Mouse (Mus musculus) bone marrow macrophage, adult 2 months (primary cell): Measurements from ENCODE around the gene Cyp3a57. TPM values are rescaled to one million over a fixed set of nuclear protein-coding genes. Genes with fewer than 3 reads are reported as not detected.
"Not testable (repeated sequence)": the region's sequence is repeated elsewhere in the genome, so short reads cannot be mapped to it uniquely, and the experiment has no call there.

Source experiments
- H3K27ac ChIP-seq: 2 replicates; pipeline ENCODE4 v1.5.1; 2012; ENCODE audit warnings: low read depth, low read length; ENCODE audit not compliant: insufficient read depth
- H3K4me1 ChIP-seq: 2 replicates; pipeline ENCODE4 v1.6.1; 2012; ENCODE audit warnings: low read length; ENCODE audit not compliant: control insufficient read depth, insufficient read depth
- H3K4me3 ChIP-seq: 2 replicates; pipeline ENCODE4 v1.5.1; 2012; ENCODE audit warnings: mild to moderate bottlenecking, low read length, moderate library complexity; ENCODE audit not compliant: insufficient read depth
- CTCF ChIP-seq: IDR thresholded peaks from 2 replicates; pipeline ENCODE4 v1.5.1; 2012; ENCODE audit warnings: low read depth, mild to moderate bottlenecking, low read length, moderate library complexity
- POLR2A ChIP-seq: IDR thresholded peaks from 2 replicates; pipeline ENCODE4 v1.6.1; 2012; ENCODE audit warnings: mild to moderate bottlenecking, low read depth, low read length, borderline replicate concordance
- polyA plus RNA-seq: library from polyadenylated mRNA; stranded (reverse); fragments of >200 nt; gene quantifications from 2 replicates; pipeline ENCODE4 v1.2.4, GENCODE M21; 2012; ENCODE audit not compliant: missing spikeins, insufficient read depth, insufficient read length

Cyp3a57 gene
- polyA plus RNA-seq = not detected in 2 replicates

DNA sequence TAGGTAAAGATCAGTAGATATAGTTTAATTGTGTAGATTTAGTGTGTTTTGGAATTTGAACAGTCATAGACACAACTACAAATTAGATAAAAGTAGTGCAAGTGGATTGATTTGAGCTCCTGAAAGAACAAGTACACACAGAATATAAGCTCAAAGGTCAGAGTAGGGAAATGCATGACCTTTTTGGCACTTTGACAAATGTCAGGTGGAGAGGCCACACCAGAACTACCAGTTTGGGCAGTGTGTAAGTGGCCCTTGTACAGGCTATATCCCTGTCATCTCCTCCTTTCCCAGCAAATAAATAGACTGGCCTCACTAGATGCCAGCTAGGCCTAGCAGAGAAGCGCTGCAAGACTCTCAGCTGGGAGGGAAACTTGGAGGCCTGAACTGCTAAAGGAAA lies at the start of gene Cyp3a57:
Gene Cyp3a57 (plus strand): TSS at position 339 of the 400 bp plus-strand sequence.
- Histone ChIP-seq H3K27ac (no peak within 1 kb of the TSS), H3K4me3 (no peak within 1 kb of the TSS), H3K4me1 (no peaks in the 10 kb centered on the region)
- TF ChIP-seq POLR2A = no peak
- no peak for TF ChIP-seq CTCF

DNA sequence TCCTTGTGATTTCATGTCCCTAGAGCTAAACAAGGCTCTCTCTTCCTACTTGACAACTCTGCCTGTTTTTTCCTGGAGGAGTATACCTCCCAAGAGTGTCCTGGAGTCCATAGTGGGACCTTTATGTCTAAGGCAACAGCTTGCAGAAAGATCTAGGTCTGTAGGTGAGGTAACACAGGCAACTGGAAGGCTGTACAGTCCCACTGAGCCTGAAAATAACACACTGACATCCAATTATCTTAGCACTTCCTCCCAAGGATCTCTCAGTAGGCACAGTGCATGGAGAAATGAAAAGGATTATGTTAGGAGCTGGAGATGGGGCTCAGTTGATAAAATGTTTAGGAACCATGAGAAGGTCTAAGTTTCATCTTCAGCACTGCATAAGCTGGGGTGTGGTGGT lies 44.6 kb upstream of the Cyp3a57 start:
- no peak overlapping the region for H3K4me3 ChIP-seq
- no peak overlapping the region for H3K27ac ChIP-seq
- no peaks in the 10 kb centered on the region for H3K4me1 ChIP-seq
- TF ChIP-seq POLR2A (no peak), CTCF (no peak)

- H3K4me1 ChIP-seq, H3K27ac ChIP-seq, H3K4me3 ChIP-seq: not testable (repeated sequence)
Observed at GRCm38 (mm10) chr5:145301796-145302195, 43.3 kb upstream of the Cyp3a57 start.

DNA sequence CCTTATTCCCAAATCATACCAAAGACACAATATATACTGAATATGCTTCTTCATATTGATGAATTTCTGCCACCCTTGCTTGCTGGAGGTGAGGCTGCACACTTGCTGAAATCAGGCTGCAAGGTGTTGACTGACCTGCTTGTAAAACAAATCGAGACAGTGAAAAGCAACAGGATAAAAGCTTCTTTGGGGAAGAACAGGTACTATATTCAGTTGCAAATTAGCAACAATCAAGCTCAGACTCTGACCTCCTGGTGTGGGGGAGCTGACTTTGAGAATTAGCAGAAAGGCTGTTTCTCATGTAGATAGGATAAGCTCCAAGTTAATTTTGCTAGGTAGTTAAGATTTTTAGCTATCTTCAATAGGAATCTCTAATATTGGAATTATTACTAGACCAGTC lies 42.7 kb upstream of the Cyp3a57 start:
- Histone ChIP-seq H3K4me1 (no peaks in the 10 kb centered on the region), H3K27ac (no peak overlapping the region), H3K4me3 (no peak overlapping the region)
- TF ChIP-seq CTCF (no peak), POLR2A (no peak)

DNA sequence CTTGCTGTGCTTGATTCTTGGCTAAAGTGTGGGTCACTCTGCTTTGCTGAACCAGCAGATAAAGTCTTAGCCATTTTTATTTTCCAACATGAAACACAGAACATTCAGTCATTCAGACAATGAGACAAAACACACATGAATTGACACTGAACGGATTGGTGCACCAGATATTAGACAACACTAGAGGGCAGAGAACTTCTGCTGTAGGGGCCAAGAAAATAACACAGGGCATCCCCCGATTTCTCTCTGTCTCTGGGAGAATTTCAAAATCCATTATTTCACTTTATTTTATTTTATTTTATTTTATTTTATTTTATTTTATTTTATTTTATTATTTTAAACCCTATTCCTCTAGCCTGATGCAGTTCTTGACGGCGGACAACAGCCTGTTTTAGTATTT lies 38.1 kb upstream of the Cyp3a57 start:
- H3K4me3 ChIP-seq, H3K27ac ChIP-seq, H3K4me1 ChIP-seq: not testable (repeated sequence)

DNA sequence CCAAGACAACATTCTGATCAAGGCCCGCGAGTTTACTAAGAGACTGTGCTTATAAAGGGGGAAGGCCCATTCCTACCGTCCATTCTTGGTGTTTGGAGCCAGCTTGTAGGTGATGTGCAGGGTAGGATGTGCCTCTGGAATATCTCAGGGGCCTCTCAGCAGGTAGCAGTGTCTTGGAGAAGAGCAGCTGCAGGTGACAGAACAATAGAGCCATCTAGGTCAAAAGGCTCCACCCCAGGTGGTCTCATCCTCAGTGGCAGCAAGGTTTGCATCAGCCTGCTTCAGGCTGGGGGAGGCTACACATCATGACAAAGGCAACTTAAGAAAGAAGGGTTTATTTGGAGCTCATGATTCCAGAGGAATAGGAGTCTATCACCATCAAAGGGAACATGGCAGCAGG lies 37.3 kb upstream of the Cyp3a57 start:
- not testable (repeated sequence) for H3K4me1 ChIP-seq, H3K4me3 ChIP-seq, H3K27ac ChIP-seq

DNA sequence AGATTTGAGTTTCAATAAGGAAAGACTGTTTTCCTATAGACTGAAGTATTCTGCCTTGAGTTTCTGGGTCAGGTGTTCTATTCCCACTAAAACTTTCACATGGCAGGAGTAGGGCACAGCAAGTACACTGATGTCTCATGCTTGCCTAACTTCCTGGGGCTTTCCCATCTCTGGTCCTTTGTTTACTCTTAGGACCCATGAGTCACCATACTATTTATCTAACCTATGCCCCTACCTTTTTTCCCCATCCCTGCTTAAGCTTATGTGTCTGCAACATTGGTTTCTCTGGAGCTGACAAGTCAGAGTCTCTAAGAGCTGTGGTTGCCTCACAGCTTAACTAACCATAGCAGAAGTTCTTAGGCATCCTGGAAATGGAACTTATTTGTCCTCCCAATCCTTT lies 31.2 kb upstream of the Cyp3a57 start:
- TF ChIP-seq CTCF (no peak), POLR2A (no peak)
- no peak overlapping the region for H3K27ac ChIP-seq
- H3K4me1 ChIP-seq = no peaks in the 10 kb centered on the region
- H3K4me3 ChIP-seq = no peak overlapping the region

DNA sequence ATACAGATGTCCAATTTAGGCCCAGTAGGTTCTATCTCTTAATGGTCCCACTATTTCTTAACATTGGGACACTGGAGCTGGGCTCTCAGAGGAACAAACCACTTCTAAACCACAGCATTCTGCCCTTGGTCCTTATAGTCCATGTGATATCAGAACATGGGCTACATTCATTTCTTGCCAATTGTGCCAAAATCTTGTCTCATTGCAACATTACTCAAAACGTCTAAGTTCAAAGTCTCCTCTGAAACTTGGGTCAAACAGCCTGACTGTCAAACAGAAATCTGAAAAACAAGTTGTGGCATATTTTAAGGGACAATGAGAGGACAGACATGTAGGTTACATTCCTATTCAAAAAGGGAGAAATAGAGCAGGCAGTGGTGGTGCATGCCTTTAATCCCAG lies 27.9 kb upstream of the Cyp3a57 start:
- no peaks in the 10 kb centered on the region for H3K4me1 ChIP-seq
- H3K27ac ChIP-seq = no peak overlapping the region
- TF ChIP-seq POLR2A (no peak), CTCF (no peak)
- no peak overlapping the region for H3K4me3 ChIP-seq

GRCm38 (mm10) chr5:145338756-145339155 lies 6.3 kb upstream of the Cyp3a57 start:
- not testable (repeated sequence) for H3K27ac ChIP-seq, H3K4me3 ChIP-seq

DNA sequence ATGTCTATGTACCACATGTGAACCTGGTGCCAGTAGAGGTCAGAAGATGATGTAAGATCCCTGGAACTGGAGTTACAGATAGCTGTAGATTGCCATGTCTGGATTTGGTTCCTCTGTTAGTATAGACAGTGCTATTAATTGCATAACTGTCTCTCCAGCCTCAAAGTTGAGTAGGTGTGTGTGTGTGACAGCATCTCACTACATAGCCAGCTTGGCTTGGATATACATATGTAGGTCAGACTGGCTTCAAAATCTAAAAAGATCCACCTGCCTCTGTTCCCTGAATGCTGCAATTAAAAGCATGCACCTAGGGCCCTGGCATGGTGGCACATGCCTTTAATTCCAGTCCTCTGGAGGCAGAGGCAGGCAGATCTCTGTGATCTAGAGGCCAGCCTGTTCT lies 4.6 kb downstream of the Cyp3a57 start:
- no peak for TF ChIP-seq POLR2A
- no peak for TF ChIP-seq CTCF
- Histone ChIP-seq H3K4me1 (no peaks in the 10 kb centered on the region), H3K4me3 (no peak overlapping the region), H3K27ac (no peak overlapping the region)

More at GRCm38 (mm10) chr5:145338756-145339155, 6.3 kb upstream of the Cyp3a57 start:
- not testable (repeated sequence) for H3K4me1 ChIP-seq

GRCm38 (mm10) chr5:145353081-145353480 lies 8.0 kb downstream of the Cyp3a57 start:
- H3K4me3 ChIP-seq = no peak overlapping the region
- TF ChIP-seq CTCF (no peak), POLR2A (no peak)
- H3K4me1 ChIP-seq = no peaks in the 10 kb centered on the region
- no peak overlapping the region for H3K27ac ChIP-seq

DNA sequence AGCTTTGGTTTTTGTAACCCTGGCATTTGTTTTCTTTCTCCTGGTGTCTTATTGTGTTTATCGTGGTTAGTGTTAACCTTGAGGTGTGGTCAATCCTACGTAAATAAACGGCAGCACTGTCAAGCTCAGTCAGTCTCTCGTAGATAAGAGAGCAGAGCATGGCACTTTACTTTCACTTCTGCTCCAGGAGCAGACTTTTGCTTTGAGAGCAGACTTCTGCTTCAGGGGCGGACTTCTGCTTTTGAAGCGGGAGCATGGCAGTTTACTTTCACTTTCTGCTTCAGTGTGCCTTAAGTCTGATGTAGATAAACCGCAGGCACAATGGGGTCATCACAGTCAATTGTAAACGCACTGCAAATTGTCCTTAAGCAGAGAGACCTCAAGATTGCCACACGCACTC lies 70.3 kb downstream of the Cyp3a57 start:
- not testable (repeated sequence) for H3K4me1 ChIP-seq, H3K4me3 ChIP-seq, H3K27ac ChIP-seq
